Mouse (Mus musculus): Measurements from ENCODE around the gene Srrm4.

DNA sequence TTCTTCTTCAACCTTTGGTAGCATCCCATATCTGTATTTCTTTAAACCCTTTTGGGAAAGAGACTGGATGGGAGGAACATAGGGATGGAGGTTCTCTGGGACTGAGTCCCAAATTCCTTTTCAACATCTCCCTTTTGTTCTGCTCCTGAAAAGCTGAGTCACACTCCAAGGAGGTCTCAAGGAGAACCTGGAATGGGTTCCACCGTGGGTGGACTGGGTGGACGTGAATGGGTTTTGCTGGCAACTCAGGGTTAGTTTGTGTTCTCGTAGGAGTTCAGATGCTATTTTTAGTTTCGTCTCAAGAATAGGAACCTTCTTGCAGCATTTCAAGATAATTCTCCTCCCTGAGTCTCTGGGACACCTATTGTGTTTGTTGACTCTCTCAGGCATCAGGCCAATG lies 151.4 kb downstream of the Srrm4 start:
- TF ChIP-seq POLR2A (IDR thresholded peaks at IDR 0.05; ENCODE audit: control insufficient read depth, low read depth, low read length) (no peak), CTCF (IDR thresholded peaks at IDR 0.05; ENCODE audit: control insufficient read depth, insufficient read depth, insufficient replicate concordance, low read depth, low read length) (no peak)

Measured in testis, adult 2 months (tissue).